Mouse (Mus musculus): ENCODE results near the gene Miox.

- TF ChIP-seq CTCF (IDR thresholded peaks at IDR 0.05; ENCODE audit: borderline replicate concordance, control insufficient read depth, extremely low read depth, insufficient read depth, low read length, poor library complexity) (no peak), POLR2A (IDR thresholded peaks at IDR 0.05; ENCODE audit: control insufficient read depth, extremely low read depth, insufficient read depth, low read length, poor library complexity) (no peak)
These were observed 20.8 kb upstream of the Miox start for GRCm38 (mm10) chr15:89313359-89313758.

Data from thymus, adult 2 months (tissue).